Mouse (Mus musculus) right cerebral cortex, postnatal 25 days (tissue): ENCODE measurements around the gene Gm6614.
A peak's percentile ranks its signal among the peaks of the same experiment; 100 is the strongest.
"Not testable (repeated sequence)": the region's sequence is repeated elsewhere in the genome, so short reads cannot be mapped to it uniquely, and the experiment has no call there.

Experiments used
- DNase-seq: peaks from one replicate; pipeline ENCODE4 v3.0.0; 2022

Gm6614 gene

GRCm38 (mm10) chr6:142011364-142011955 is at the start of gene Gm6614:
Gene Gm6614, minus strand, starts transcription at chr6:142011414.
- DNase-seq = no peak

DNA sequence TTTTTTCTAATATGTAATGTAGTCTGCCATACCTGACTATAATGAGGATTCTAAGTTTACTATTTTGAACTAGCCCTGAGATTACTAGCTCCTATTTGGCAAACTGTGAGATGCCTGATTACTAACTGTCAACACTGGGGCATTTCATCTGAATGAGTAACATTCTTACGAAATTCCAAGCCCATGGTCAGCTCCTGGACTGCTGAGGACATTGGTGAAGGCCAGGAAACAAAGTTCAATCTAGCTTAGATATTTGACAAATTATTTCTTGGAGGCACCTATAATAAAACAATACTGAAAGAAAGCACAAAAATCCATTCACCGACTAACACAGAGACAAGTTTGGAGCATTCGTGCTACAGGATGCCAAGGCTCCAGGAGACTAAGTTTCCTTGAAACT is 47.1 kb upstream of the Gm6614 start:
- not testable (repeated sequence) for DNase-seq

DNA sequence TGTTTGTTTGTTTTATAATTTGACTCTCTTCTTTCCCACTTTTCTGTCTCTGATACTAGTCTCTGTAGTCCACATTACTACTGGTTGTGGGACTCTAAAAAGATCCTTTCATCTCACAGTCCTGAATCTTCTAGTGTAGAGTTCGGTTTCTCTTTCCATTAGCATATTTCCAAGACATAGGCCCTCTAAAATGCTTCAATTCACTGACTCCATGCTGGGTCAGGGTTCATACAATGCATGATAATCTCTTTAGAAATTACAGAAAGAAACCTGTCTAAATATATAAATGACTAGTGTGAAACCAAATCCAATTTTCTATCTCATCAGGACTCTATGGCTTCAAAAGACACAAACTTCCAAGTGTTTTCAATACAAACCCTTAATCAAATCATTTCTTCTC is 36.5 kb upstream of the Gm6614 start:
- no peak for DNase-seq

DNA sequence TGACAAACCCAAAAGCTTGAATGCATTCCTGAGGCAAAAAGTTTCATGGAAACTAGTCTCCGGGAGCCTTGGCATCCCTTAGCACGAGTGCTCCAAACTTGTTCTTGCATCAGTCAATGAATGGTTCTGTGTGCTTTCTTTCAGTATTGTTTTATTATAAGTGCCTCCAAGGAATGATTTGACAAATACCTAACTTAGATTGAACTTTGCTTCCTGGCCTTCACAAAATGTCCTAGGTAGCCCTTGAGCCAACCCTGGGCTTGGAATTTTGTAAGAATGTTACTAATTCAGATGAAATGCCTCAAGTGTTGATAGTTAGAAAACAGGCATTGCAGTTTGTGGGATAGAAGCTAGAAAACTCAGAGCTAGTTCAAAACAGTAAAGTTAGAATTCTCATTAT is 34.5 kb upstream of the Gm6614 start:
- DNase-seq = no peak

GRCm38 (mm10) chr6:142041896-142042295 is 30.7 kb upstream of the Gm6614 start:
- no peak for DNase-seq

- peak; percentile 22 for DNase-seq
These were observed 29.3 kb upstream of the Gm6614 start for GRCm38 (mm10) chr6:142040306-142041175.

DNA sequence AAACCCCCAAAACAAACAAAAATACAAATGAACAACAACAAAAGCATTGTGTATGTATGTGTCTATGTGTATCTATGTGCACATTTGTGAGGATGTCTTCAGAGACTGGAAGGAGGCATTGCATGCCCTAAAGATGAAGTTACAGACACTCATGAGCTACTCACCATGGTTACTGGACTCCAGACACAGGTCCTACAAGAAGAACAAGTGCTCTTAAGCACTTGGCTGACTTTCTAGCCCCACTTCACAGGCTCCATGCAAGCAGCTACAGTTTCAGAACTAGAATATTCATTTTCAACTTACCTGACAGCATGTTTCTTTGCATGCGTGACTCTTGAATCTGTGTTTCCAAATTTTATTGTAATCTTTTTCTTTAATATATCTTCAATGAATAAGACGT is 24.6 kb upstream of the Gm6614 start:
- no peak for DNase-seq

DNA sequence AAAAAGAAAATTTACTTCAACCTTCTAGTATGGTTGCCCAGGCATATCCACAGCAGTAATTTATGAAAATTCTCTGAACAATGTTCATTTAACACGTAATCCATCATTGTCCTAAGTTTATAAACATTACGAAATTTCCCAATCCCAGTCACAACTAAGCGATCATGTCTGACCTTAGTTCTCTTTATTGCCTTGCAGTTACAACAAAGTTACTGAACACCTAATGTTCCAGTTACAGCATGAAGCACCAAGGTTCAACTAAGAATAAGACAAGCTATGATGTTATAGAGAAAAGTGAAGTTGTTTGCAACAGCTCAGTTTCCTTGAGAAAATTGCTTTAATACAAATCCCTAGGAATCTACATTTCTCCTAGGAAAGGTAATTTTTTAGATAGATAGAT is 10.5 kb upstream of the Gm6614 start:
- no peak for DNase-seq

- no peak for DNase-seq
These were observed 24.4 kb downstream of the Gm6614 start for GRCm38 (mm10) chr6:141986772-141987171.

DNA sequence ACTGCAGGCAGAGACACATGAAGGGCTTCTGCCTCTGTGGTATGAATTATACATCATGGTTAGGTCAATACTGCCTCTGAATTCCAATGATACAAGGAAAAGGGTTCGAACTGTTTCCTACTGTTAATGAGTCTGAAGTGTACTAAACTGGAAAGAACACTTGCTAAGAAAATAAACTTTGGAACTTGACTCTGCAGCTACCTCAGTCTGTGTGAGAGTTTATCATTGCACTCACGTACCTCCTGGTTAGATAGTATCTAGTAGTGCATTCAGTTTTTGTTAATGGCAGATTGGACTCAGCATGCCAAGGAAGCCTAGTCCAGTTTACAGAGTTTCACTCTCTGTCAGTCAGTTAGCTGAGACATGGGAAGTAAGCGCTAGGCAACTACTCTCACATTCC is 26.6 kb downstream of the Gm6614 start:
- no peak for DNase-seq

- DNase-seq = no peak
These were observed 48.8 kb downstream of the Gm6614 start for GRCm38 (mm10) chr6:141962420-141962819.

GRCm38 (mm10) chr6:141961861-141962260 is 49.4 kb downstream of the Gm6614 start:
- DNase-seq = no peak

GRCm38 (mm10) chr6:141960482-141960881 is 50.7 kb downstream of the Gm6614 start:
- no peak for DNase-seq

DNA sequence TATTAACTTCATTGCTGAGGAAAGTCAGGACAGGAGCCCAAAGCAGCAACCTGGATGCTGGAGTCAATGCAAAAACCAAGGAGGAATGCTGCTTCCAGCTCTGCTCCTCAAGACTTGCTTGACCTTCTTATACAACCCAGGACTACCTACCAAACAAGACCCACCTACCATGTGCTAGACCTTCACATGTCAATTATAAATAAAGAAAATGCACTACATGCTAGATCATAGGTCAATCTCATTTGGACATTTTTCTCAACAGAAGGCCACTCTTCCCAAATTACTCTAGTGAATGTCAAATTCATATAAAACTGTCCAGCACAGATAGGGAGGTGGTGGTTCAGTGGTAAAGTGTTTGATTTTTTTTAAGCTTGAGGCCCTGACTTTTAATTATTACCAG is 64.4 kb downstream of the Gm6614 start, which contains the start of gene Slco1a1:
Slco1a1 (minus strand) TSS at position 101 of the 400 bp plus-strand sequence.
- DNase-seq = no peak

DNA sequence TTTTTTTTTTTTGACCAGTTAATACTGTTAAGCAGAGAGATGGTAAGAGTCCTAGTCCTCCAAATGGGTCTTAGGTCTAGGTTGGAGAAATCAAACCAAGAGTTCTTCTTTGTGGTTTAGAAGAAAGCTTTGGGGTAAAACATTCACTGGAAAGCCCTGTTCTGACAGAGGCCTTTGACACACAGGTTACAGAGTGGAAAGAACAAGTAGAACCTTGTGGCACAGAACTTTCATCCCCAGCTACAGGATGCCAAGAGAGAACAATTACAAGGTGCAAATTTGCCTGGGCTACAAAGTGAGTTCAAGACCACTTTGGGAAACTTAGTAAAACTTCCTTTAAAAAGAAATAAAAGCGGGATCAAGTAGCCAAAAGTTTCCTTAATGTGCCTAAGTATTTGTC is 70.8 kb downstream of the Gm6614 start:
- no peak for DNase-seq
